Mouse (Mus musculus) C2C12 (cell line): ENCODE data around the gene Ptpn3.

Experiments used
- CEBPB ChIP-seq: IDR thresholded peaks from one replicate; pipeline ENCODE4 v1.6.1; 2011; ENCODE audit warnings: low read depth, mild to moderate bottlenecking, control low read depth, moderate library complexity
- CTCF ChIP-seq: IDR thresholded peaks from one replicate; pipeline ENCODE4 v1.5.1; 2011; ENCODE audit not compliant: control insufficient read depth, insufficient read depth, insufficient read length
- FOSL1 ChIP-seq: IDR thresholded peaks from one replicate; pipeline ENCODE4 v1.8.0; 2011; ENCODE audit warnings: mild to moderate bottlenecking, low read length; ENCODE audit not compliant: poor library complexity, insufficient read depth, severe bottlenecking
- MAX ChIP-seq: IDR thresholded peaks from one replicate; pipeline ENCODE4 v1.6.1; 2011; ENCODE audit warnings: mild to moderate bottlenecking, control low read depth
- MYOD1 ChIP-seq: IDR thresholded peaks from one replicate; pipeline ENCODE4 v1.6.1; 2011; ENCODE audit warnings: low read depth; ENCODE audit not compliant: control insufficient read depth, insufficient read length
- MYOG ChIP-seq: IDR thresholded peaks from one replicate; pipeline ENCODE4 v1.6.1; 2011; ENCODE audit not compliant: control insufficient read depth, insufficient read length; ENCODE audit errors: extremely low read depth
- USF1 ChIP-seq: IDR thresholded peaks from one replicate; pipeline ENCODE4 v1.6.1; 2011; ENCODE audit warnings: low read depth, mild to moderate bottlenecking, control low read depth, moderate library complexity

- no peak for TF ChIP-seq MYOG
- no peak for TF ChIP-seq CTCF
- no peak for TF ChIP-seq USF1
- no peak for TF ChIP-seq CEBPB
- no peak for TF ChIP-seq MAX
- no peak for TF ChIP-seq MYOD1
- no peak for TF ChIP-seq FOSL1
Observed at GRCm38 (mm10) chr4:57266389-57266788, 35.2 kb downstream of the Ptpn3 start.
